Mouse (Mus musculus) bone marrow, adult 2 months (tissue): ENCODE measurements around the gene Ccr9.

Experiments used
- CTCF ChIP-seq: fragments of 200-500 bp; IDR thresholded peaks from 2 replicates; pipeline ENCODE4 v1.5.1; 2011; ENCODE audit warnings: low read length, control low read depth; ENCODE audit not compliant: control insufficient read depth, insufficient read depth
- POLR2A ChIP-seq: fragments of 200-500 bp; IDR thresholded peaks from 2 replicates; pipeline ENCODE4 v1.6.1; 2011; ENCODE audit warnings: low read depth, mild to moderate bottlenecking, control low read depth, low read length, borderline replicate concordance; ENCODE audit not compliant: control insufficient read depth

GRCm38 (mm10) chr9:123631666-123632065 is 46.6 kb upstream of the Ccr9 start:
- no peak for TF ChIP-seq POLR2A
- TF ChIP-seq CTCF: no peak
